Mouse (Mus musculus): ENCODE measurements around the gene Smyd1. TPM values are rescaled to one million over a fixed set of nuclear protein-coding genes. Genes with fewer than 3 reads are reported as not detected.
"Not testable (repeated sequence)": the region's sequence is repeated elsewhere in the genome, so short reads cannot be mapped to it uniquely, and the experiment has no call there.

Gene Smyd1
- polyA plus RNA-seq, 1 experiment: 0.04 TPM

DNA sequence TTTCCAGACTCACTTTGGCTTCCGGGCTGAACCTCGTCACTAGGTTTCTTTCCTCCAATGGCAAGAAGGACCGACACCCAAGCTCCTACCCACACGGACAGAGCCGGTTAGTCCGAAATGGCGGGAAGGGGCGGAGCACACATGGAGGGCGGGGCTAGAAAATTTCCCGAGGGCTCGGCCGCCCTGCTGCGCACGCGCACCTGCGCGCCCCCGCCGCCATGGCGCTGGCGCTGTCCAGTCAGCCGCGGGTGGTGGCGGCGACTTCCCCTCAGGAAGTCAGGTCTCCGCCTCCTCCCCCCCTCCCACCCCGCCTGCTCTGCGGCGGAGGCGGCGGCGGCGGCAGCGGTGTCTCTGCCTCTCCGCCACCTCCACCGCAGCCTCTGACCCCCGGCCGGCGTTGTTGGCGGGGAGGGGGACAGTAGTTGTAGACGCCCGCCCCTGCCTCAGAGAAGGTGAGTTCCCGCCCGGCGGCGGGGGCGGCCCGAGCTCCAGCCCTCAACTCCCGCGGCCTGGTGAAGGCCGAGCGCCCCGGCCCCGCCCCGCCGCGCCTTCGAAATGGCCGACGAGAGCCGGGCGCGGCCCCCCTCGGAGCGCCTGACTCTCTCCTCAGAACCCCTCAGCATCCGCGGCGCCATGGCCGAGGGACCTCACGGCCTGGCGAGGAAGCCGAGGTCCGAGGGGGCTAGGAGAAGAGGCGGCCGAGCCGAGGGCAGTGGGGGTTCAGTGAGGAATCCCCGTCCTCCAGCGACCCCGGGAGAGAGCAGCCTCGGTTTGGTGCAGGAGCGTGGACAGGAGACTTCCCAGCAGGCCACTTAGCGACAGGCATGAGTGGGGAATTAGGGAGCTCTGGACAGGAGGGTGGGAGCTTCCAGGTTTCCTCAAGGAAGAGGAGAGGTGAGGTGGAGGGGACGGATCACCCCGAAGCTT lies 50.4 kb downstream of the Smyd1 start, which contains the start of gene Krcc1:
Gene Krcc1, plus strand, starts transcription at position 289 of the 927 bp plus-strand sequence.
- no peak for TF ChIP-seq CTCF (IDR thresholded peaks at IDR 0.05; ENCODE audit: extremely low read depth, insufficient read length, insufficient replicate concordance, low read depth, low read length)
- peak; percentile 71; the same call in 1 of the 2 replicates for TF ChIP-seq POLR2A (IDR thresholded peaks at IDR 0.05; ENCODE audit: low read depth, low read length)
- H3K27ac ChIP-seq (ENCODE audit: insufficient read depth, low read depth, low read length): peak within 1 kb of the TSS; percentile 95
- H3K4me3 ChIP-seq (ENCODE audit: low read depth, low read length): peak within 1 kb of the TSS; percentile 80
- H3K27me3 ChIP-seq (ENCODE audit: control insufficient read depth, insufficient read depth, low read length): no peaks in the 10 kb centered on the region
- H3K4me1 ChIP-seq (ENCODE audit: control insufficient read depth, insufficient read depth, insufficient read length, low read length): peaks cover 5% of the 10 kb centered on the region
- H3K36me3 ChIP-seq (ENCODE audit: control insufficient read depth, insufficient read depth, low read length): no peaks in the 10 kb centered on the region
- WGBS: under 1% methylated on average over 73 of the region's 84 CpGs

- 2% methylated on average over 8 of the region's 8 CpGs for WGBS
- Histone ChIP-seq H3K27me3 (ENCODE audit: control insufficient read depth, insufficient read depth, low read length) (no peaks in the 10 kb centered on the region), H3K27ac (ENCODE audit: insufficient read depth, low read depth, low read length) (peak overlapping the region; percentile 85), H3K4me3 (ENCODE audit: low read depth, low read length) (peak overlapping the region; percentile 48), H3K4me1 (ENCODE audit: control insufficient read depth, insufficient read depth, insufficient read length, low read length) (peaks cover 5% of the 10 kb centered on the region), H3K36me3 (ENCODE audit: control insufficient read depth, insufficient read depth, low read length) (no peaks in the 10 kb centered on the region)
- TF ChIP-seq CTCF (IDR thresholded peaks at IDR 0.05; ENCODE audit: extremely low read depth, insufficient read length, insufficient replicate concordance, low read depth, low read length) (no peak), POLR2A (IDR thresholded peaks at IDR 0.05; ENCODE audit: low read depth, low read length) (no peak)
Measured at GRCm38 (mm10) chr6:71271057-71271388, 51.0 kb downstream of the Smyd1 start.

DNA sequence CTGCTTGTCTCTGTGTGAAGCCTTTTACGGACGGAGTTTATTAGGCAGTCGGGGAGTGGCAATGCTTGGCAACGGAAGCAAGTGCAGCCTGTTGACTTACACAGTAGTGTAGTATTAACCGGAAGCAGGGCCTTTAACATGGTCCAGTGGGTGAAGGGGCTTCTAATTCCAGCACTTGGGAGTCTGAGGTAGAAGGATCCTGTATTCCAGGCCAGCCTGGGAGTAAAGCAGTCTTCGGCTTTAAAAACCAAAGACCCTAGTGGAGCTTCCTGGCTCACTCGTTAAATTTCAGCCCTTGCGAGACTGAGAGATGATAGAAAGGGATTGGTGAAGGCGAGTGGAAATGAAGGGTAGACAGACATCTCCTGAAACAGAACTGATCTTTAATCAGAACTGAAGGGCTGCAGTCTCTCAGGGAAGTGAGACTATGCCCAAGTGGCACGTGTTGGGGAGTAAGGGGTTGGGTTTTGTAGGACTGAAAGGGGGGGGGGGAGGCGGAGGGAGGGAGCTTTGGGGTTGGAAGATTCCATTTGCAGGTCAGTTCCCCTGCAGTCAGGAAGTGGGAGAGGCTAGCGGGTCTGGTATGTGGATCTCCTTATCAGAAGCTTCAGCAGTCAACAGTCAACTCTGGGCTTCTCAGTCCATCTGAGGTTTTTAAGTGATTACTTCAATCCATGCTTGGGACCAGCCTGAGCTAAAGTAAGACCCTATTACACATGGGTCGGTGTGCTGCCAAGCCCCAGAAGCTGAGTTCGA lies 51.6 kb downstream of the Smyd1 start:
- TF ChIP-seq CTCF (IDR thresholded peaks at IDR 0.05; ENCODE audit: extremely low read depth, insufficient read length, insufficient replicate concordance, low read depth, low read length) (no peak), POLR2A (IDR thresholded peaks at IDR 0.05; ENCODE audit: low read depth, low read length) (no peak)
- 12% methylated on average over 13 of the region's 14 CpGs for WGBS
- Histone ChIP-seq H3K36me3 (ENCODE audit: control insufficient read depth, insufficient read depth, low read length) (no peaks in the 10 kb centered on the region), H3K4me3 (ENCODE audit: low read depth, low read length) (peak overlapping the region; percentile 48), H3K4me1 (ENCODE audit: control insufficient read depth, insufficient read depth, insufficient read length, low read length) (peaks cover 5% of the 10 kb centered on the region), H3K27ac (ENCODE audit: insufficient read depth, low read depth, low read length) (peak overlapping the region; percentile 95), H3K27me3 (ENCODE audit: control insufficient read depth, insufficient read depth, low read length) (no peaks in the 10 kb centered on the region)

DNA sequence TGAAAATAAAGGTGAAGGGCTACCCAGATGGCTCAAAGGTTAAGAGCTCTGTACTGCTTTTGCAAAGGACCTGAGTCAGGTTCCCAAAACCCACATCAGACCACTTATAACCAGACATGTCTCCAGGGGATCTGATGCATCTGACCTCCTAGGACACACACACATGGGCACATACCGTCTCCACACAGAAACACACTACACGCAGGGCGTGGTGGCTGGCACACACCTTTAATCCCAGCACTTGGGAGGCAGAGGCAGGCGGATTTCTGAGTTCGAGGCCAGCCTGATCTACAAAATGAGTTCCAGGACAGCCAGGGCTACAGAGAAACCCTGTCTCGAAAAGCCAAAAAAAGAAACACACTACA lies 52.4 kb downstream of the Smyd1 start:
- not testable (repeated sequence) for H3K36me3 ChIP-seq (ENCODE audit: control insufficient read depth, insufficient read depth, low read length); H3K4me3 ChIP-seq (ENCODE audit: low read depth, low read length); H3K4me1 ChIP-seq (ENCODE audit: control insufficient read depth, insufficient read depth, insufficient read length, low read length); H3K27me3 ChIP-seq (ENCODE audit: control insufficient read depth, insufficient read depth, low read length)
- H3K27ac ChIP-seq (ENCODE audit: insufficient read depth, low read depth, low read length): 0 out of 2 replicates have a peak overlapping the region, but pooled peaks have one; percentile 35
- WGBS: 89% methylated on average over 6 of the region's 6 CpGs

DNA sequence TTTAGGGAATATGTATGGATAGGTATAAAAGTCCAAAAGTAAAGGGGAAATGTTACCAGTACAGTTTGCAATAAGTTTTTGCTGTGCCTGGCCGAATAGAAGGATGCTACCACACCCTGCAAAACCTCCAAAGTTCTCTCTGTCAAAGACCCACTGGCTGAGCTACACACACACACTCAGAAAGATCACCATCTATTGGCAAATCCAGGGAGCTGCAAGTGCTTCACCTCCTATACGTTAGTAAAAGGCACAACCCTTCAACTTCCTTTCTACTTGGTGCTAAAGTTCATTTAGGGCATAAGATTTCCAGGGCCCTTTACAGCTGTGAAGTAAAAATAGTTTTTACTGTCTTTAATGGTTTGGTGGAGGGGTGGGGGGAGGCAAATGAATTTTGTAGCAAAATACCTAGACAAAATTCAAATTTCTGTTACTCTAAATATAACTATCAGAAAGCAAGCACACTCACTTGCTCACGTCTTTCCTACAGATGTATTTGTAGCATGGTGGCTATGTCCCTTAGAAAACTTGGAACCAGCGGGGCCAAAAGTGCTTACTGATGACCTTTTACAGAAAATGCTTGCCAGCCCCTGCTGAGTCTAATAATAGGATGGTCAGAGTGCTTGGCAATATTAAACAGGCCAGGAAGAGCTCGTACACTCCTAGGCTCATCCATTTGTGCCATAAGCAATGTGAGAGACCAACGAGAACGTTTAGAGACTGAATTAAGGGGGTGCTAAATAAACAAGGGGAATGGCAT lies 52.9 kb downstream of the Smyd1 start:
- H3K36me3 ChIP-seq (ENCODE audit: control insufficient read depth, insufficient read depth, low read length): no peaks in the 10 kb centered on the region
- TF ChIP-seq CTCF (IDR thresholded peaks at IDR 0.05; ENCODE audit: extremely low read depth, insufficient read length, insufficient replicate concordance, low read depth, low read length) (no peak), POLR2A (IDR thresholded peaks at IDR 0.05; ENCODE audit: low read depth, low read length) (no peak)
- 0 out of 2 replicates have a peak overlapping the region, but pooled peaks have one; percentile 38 for H3K27ac ChIP-seq (ENCODE audit: insufficient read depth, low read depth, low read length)
- H3K27me3 ChIP-seq (ENCODE audit: control insufficient read depth, insufficient read depth, low read length): no peaks in the 10 kb centered on the region
- H3K4me1 ChIP-seq (ENCODE audit: control insufficient read depth, insufficient read depth, insufficient read length, low read length): peaks cover 6% of the 10 kb centered on the region
- WGBS: 54% methylated on average over 7 of the region's 7 CpGs
- no peak overlapping the region for H3K4me3 ChIP-seq (ENCODE audit: low read depth, low read length)

DNA sequence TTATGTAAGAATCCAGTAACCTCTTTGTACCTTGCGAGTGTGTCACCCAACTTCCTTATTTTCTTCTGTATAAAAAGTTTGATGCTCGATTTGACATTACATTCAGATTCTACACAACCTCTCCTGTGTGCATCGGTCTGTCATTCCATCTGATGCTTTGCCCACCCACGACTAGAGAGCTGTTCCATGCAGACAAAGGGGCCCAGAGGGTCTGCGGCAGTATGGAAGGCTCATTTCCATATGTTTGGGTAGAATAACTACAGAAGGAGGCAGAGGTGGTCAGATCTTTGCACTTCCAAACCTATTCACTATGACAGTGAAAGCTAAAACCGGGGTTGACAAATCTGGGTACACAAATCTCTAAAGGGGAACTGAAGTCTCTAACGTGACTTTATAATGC lies 54.4 kb downstream of the Smyd1 start:
- not testable (repeated sequence) for H3K27ac ChIP-seq (ENCODE audit: insufficient read depth, low read depth, low read length)

More for the DNA sequence above, 54.4 kb downstream of the Smyd1 start:
- 82% methylated on average over 7 of the region's 7 CpGs for WGBS
- not testable (repeated sequence) for H3K36me3 ChIP-seq (ENCODE audit: control insufficient read depth, insufficient read depth, low read length); H3K4me3 ChIP-seq (ENCODE audit: low read depth, low read length); H3K4me1 ChIP-seq (ENCODE audit: control insufficient read depth, insufficient read depth, insufficient read length, low read length); H3K27me3 ChIP-seq (ENCODE audit: control insufficient read depth, insufficient read depth, low read length)
